Mouse (Mus musculus): Measurements from ENCODE around the gene Gm30191.

Gm30191 gene

GRCm38 (mm10) chr4:134246719-134247258 is at the start of gene Gm30191:
Gm30191 (plus strand) TSS chr4:134246935.
- no peak for DNase-seq

DNA sequence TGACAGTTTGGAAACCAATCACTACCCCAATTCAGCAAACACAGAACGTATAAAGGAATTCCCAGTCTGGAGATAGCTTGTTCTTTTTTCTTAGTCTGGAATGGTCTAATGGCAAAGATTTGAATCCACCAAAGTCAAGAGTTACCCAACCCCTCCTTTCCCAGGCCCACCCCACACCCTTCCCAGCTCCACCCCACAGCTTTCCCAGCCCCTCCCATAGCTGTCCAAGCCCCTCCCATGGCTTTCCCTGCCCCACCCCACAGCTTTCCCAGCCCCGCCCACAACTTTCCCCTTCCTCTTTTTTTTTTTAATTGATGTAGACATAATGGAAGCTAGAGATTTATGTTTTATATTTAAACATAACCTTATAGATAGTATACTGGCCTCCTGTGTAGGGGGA is 47.4 kb upstream of the Gm30191 start:
- DNase-seq: no peak

DNA sequence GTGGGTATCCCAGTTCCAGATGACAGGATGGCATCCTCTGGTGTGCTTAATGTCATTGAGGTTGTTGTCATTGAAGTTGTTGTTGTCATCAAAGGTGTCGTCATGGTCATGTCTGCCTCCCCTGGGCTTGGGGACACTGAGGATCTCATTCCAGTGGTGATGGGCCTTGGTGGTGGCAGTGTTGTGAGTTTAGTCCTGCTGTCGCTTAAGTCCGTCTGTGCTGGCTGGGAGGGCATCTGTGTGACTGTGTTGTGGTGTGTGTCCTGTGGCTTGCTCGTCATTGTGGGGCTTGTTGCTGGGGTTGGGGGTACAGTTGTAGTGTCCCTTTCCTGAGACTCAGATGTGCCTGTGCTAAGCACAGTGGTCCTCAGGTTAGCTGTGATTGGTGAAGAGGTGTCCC is 43.8 kb upstream of the Gm30191 start, which contains the start of gene Gm7534:
TSS of gene Gm7534 (minus strand) at position 101 of the 400 bp plus-strand sequence.
- no peak for DNase-seq

DNA sequence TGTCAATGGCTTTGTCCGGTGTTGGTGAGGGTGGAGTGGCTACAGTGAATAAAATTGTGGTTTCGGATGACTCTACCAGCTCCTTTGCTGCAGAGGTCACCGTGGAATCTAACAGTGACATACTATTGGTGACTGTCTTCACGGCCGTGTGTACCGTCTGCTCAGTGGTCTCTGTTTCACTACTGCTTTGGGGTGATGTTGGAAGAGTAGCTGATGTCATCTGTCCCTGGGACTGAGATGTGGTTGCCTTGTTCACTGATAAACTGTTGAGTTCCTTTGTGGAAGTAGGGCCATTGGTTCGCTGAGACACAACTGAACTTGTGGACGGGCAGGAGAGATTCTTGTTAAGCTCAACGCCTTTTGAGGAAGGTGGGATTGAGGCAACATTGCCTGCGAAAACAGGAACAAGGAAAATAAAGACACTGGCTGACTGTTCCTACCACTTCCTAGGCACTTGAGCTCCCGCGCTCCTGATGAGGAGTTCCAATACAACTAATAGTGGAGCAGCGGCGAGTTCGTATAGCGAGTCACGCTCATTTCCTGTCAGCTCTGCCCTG is 43.3 kb upstream of the Gm30191 start:
- DNase-seq: no peak

GRCm38 (mm10) chr4:134206488-134207053 is 40.2 kb upstream of the Gm30191 start:
- no peak for DNase-seq

DNA sequence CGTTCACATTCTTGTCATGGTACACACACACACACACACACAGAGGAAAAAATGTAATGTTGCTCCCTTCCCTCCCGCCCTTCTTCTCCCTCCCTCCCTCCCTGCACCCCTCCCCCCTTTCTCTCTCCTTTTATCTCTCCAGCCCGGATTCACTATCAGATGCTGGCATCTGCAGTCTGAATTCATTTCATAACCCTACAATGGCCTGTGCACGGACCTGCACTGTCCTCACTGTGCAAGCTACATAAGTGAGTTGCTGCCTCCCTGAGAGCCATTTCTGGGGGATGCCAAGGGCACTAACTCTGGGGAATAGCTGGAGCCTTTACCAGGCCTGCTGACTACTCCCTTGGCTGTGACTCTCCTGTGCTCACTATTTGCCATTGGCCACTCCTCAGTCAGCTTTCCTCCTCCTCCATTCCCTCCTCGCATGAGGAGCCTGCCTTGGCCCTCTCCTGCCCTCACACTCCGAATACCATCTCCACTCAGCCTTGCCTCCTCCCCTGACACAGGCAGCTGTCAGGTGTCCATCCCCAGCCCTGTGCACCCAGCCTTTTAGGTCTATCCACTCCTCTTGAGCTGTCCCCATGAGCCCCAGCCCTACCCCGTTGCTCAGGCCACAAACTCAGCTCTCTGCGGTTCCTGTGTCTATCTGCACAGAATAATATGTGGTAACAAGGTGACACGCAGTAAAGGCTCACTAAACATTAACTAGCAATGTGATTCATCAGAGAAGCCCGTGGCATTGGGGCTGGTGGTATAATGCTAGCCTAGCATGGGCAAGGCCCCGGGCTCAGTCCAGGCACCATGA is 23.7 kb upstream of the Gm30191 start:
- DNase-seq: peak; percentile 38 to 66

DNA sequence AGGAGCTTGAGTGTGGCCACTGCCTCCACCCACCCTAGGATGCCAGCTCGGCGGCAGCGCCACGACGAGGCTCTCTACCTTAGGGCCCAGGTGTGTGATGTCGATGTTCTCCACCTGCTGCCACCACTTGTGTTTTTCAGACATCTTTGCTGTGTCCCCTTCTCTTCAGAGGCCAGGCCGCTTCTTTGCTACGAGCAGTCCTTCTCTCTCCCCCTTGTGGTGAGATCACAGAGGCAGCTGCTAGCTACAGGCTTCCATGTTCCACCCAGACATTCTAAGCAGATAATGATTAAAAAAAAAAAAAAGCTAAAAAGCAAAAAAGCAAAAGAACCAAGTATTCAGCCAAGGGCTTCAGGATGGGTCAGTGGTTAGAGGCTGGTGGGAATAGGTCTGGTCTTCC is 19.5 kb upstream of the Gm30191 start, which contains the start of gene Catsper4:
TSS of gene Catsper4 (minus strand) at position 190 of the 400 bp plus-strand sequence.
- no peak for DNase-seq

- DNase-seq: peak; percentile 47 to 50
These were observed 16.3 kb upstream of the Gm30191 start for GRCm38 (mm10) chr4:134230431-134230830.

DNA sequence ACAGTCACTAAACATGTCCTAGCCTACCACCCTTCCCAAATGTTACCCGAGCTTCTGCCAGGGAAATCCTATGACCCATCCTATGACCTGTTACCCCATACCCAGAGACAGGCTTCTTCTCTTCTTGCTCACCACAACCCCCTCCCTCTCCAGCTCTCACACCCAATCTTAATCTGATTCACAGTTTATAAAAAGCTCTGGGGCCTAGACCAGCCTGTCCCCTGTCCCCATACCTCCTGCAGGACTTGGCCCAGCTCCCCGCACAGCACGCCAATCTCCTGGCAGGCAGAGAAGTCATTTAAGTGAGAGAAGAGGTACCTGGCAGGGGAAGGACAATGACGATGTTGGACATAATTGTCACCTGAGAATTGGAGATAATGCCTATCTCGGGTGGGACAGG is 11.9 kb upstream of the Gm30191 start:
- no peak for DNase-seq

- DNase-seq: no peak
These were observed 9.0 kb upstream of the Gm30191 start for GRCm38 (mm10) chr4:134237582-134238278.

- peak; percentile 94 to 96 for DNase-seq
These were observed 8.5 kb upstream of the Gm30191 start, which contains the start of gene Cnksr1 for GRCm38 (mm10) chr4:134238279-134238651. Cnksr1 (minus strand) TSS chr4:134238399.

DNA sequence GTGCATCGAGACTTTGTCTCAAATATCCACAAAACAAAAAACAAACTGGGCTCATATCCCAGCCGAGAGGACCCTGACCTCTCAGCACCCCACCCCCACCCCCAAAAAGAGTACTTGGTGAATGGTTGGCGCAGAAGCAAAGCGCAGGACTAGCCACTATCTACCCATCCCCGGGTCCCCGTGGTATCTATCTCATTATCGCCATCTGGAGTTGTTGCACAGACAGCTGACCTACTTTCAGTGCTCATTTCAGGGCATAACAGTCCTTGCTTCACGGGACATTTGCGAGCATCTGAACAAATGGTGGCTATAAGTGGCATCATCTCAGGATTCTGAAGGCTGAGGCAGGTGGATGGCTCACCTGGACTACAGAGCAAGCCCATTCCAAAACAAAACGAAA is 8.0 kb upstream of the Gm30191 start:
- no peak for DNase-seq

- no peak for DNase-seq
These were observed 3.1 kb upstream of the Gm30191 start, which contains the start of gene E130218I03Rik for GRCm38 (mm10) chr4:134243516-134244250. E130218I03Rik (plus strand) TSS chr4:134243662.

GRCm38 (mm10) chr4:134245148-134245843 is 1.4 kb upstream of the Gm30191 start, which contains the start of gene Zfp593:
Zfp593 (minus strand) TSS chr4:134245592.
- peak; percentile 90 to 95 for DNase-seq

DNA sequence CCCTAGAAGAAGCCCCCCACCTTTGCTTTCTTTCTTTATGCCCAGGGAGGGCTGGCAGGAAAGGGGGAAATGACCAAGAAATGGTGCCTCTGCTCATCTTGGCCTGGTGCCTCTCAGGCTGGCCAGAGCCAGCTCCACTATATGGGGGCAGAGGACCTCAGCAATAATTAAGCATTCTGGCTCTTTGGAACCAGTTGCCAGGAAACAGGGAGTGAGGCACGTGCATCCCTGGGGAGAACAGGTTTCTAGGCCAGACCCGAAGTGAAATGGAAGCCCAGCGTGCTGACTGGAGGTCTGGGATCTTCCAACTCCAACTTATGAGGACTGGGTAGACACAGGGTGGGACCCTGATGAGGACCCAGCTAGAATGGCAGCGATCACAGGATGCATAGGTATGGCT is 479 bp upstream of the Gm30191 start:
- DNase-seq: peak in 1 of 2 experiments; percentile 33

DNA sequence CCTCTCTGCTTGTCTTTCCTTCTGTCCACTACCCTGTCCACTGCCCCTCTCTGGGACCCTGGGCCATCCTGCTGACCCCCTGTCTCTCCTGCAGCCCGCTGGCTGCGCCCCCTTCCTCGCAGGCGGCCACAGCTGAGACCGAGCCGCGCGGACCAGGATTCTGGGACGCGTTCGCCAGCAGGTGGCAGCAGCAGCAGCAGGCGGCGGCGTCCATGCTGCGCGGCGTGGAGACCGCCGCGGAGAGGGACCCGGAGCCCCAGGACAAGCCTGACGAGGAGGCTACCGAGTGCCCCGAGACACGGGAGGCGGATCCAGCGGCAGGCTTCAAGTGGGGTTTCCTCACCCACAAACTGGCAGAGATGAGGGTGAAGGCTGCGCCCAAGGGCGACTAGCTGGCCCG is 2.9 kb downstream of the Gm30191 start:
- DNase-seq: peak in 1 of 2 experiments; percentile 67

- no peak for DNase-seq
These were observed 3.6 kb downstream of the Gm30191 start for GRCm38 (mm10) chr4:134250116-134250929.

- DNase-seq: no peak
These were observed 4.2 kb downstream of the Gm30191 start for GRCm38 (mm10) chr4:134250930-134251240.

- DNase-seq: no peak
These were observed 4.8 kb downstream of the Gm30191 start for GRCm38 (mm10) chr4:134251241-134252130.

Measured in kidney, adult 8-10 months (tissue).